Mouse (Mus musculus) layer of hippocampus, postnatal 10 days (tissue): ENCODE results near the gene Lrr1. TPM values are rescaled to one million over a fixed set of nuclear protein-coding genes. Genes with fewer than 3 reads are reported as not detected.
"Not testable (repeated sequence)": the region's sequence is repeated elsewhere in the genome, so short reads cannot be mapped to it uniquely, and the experiment has no call there.

Experiments used
- DNase-seq, 2 experiments: peaks; one replicate each; pipeline ENCODE4 v3.0.0; 2021; ENCODE audit warnings: low spot score in 2 of 2
- total RNA-seq, 2 experiments: library from RNA; stranded (reverse); gene quantifications; 2 replicates each; pipeline ENCODE4 v1.2.3; 2021

Lrr1 gene
- total RNA-seq, 2 experiments from 2014 or later, result 0.80 to 0.85 TPM

DNA sequence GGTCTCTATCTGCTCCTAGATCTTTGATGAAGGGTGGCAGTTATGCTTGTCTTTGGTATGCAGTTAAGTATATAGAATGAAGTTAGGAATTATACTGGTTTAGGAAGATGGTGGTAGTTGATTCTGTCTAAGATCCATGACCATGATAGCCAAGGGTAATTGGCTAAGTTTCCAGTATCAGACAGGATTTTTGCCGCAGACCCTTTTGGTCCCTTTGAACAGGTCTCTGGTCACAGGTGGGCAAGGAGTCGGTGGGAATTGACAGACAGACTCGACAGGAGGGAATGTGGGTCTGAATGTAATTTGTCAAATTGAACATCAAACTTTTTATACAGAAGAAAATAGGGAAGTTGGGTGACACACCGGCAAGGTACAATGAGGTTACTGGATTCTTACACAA, 5.0 kb upstream of the Lrr1 start:
- not testable (repeated sequence) for DNase-seq

DNA sequence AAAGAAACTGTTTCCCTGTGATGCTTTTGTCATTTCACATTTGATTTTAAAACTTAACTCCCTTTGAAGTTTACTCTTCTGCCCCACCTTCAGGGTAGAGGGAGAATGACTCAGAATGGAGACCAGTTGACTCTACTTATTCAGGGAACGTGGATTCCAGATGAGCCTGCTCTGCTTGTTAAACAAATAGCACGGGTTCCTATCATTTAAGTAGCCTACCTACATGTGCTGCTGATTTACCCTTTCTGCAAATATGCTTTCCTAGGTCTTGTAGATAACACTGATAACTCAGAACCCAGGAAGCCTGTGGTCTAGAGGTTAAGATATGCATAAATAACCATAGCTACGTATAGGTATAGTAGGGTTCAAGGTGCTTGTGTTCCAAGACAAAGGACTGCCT, 3.7 kb upstream of the Lrr1 start:
- no peak for DNase-seq

DNA sequence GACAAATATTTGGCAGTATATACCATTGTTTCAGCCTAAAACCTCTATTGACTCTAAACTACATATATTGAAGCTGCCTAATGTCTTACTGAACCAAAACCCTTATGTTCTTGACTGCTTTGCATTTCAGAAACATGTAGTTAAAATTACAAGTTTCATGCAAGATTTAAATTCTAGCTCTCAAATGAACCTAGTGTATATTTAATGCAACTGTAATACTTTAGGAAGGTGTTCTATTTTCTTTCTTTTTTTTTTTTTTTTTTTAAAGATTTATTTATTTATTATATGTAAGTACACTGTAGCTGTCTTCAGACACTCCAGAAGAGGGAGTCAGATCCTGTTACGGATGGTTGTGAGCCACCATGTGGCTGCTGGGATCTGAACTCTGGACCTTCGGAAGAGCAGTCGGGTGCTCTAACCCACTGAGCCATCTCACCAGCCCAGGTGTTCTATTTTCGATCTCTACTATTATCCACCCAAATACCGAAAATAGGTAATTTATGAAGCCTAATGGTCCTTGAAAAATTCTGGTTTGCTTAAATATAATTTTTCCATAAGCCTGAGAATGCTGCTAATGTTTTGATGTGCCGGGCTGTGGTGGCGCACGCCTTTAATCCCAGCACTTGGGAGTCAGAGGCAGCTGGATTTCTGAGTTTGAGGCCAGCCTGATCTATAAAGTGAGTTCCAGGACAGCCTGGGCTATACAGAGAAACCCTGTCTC, 1.6 kb upstream of the Lrr1 start:
- DNase-seq, result not testable (repeated sequence)

DNA sequence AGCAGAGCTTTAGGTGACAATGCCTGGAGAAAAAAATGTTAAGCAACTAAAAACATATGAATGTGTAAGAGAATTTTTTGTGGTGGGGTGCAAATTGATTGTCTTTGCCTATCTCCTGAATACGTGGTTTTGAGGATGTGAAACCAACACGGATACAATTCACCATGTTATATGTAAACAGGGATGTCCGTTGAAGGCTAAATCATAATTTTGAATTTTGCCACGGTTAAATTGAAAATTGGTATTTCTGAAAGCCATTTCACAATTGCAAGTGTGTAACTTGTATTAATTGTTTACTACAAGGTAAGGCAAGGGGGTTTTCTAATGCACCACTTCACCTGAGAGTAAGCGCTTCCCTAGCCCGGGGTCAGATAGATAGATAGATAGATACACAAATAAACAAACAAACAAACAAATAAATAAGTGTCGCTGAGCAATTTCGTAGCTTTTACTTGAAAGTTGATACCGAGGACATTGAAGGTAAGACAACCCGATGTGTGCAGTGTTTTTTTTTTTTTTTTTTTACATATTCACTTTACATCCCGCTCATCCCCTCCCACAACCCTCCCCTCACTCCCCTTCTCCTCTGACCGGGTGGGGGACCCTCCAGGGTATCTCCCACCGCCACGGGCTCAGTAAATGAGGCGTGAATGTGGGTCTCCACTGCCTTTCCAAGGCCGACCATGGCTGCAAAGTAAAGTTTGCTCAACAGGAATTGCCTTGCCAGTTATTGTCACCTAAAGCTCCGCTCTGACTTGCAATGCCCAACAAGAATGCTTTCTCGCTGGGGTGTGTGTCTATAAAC, 756 bp upstream of the Lrr1 start:
- no peak for DNase-seq

DNA sequence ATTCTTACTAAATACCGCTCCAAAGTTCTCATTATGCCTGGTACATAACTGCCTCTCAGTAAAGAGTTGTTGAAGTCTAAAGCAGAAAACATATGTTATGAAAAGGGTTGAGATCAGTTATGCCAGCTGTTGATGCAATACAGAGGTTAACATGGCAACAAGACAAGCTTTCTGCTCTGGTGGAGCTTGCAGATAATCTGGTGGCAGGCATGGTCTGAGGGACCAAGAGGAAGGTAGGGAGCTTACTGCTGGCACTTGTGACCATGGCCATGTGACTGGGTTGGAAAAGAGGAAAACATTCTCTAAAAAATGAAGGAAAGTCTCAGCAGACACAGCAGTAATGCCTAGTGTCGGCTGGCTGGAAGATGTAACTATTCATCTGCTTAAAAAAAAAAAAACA, 2.7 kb downstream of the Lrr1 start:
- no peak for DNase-seq

DNA sequence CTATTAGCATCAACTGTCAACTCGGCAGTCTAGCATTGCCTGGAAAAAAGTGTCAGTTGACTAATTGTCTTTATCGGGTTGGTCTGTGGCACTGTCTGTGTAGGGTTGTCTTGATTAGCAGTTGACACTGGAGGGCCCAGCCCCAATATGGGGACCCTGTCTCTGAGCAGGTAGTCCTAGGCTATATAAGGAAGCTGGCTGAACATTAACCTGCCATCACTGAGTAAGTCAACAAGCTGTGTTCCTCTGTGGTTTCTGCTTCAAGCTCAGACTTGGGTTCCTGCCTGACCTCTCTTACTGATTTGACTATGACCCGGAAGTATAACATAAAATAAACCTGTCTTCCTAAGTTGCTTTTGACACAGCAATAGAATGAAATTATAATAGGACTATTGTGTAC, 7.4 kb downstream of the Lrr1 start:
- DNase-seq, result no peak

DNA sequence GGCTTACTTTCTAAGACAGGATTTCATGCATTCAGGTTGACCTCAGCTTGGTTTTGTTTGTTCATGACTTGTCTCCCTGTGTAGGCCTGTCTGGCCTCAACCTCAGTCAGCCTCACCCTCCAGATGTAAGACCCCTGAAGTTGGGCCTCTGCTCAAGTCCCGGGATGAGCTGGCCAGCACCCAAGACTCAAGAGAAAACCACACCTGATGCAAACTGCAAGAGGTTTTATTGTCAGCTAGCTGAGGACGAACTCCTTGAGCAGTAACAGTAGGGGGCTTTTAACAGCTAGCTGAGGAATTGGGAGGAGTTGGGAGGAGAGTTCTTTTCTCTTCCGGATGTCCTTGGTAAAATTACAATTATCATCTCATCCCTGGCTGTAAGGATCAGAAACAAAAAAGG, 8.9 kb downstream of the Lrr1 start:
- DNase-seq, result no peak

DNA sequence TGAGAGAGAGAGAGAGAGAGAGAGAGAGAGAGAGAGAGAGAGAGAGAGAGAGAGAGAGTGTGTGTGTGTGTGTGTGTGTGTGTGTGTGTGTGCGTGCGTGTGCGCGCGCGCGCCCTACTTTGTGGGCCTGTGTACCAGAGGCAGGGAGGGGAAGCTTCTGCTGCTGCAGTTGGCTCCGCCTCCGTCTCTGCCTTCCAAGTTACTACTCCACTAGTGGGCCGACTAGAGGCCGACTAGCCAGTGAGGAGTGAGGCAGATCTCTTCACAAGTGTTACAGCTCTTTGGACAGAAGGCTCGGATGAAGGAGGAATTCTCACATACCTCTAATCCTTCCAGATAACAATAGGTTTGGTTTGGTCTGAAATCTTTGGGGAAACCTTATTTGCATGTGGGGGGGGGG, 10.8 kb downstream of the Lrr1 start:
- DNase-seq, result no peak

DNA sequence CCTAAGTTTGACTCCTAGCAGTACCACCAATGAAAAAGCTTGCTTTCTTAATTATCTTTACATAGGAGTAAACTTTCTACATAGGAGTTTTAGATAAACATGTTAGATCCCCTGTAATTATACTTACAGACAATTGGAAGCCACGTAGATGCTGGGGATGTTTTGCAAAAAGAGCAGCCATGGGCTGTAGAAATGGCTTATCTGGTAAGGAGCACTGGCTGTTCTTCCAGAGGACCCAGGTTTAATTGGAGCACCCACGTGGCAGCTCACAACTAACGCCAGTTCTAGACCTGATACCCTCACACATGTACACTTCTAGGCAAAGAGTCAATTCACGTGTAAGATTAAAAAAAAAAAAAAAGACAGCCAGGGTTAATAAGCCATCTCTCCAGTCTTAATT, 13.2 kb downstream of the Lrr1 start:
- DNase-seq, result no peak

DNA sequence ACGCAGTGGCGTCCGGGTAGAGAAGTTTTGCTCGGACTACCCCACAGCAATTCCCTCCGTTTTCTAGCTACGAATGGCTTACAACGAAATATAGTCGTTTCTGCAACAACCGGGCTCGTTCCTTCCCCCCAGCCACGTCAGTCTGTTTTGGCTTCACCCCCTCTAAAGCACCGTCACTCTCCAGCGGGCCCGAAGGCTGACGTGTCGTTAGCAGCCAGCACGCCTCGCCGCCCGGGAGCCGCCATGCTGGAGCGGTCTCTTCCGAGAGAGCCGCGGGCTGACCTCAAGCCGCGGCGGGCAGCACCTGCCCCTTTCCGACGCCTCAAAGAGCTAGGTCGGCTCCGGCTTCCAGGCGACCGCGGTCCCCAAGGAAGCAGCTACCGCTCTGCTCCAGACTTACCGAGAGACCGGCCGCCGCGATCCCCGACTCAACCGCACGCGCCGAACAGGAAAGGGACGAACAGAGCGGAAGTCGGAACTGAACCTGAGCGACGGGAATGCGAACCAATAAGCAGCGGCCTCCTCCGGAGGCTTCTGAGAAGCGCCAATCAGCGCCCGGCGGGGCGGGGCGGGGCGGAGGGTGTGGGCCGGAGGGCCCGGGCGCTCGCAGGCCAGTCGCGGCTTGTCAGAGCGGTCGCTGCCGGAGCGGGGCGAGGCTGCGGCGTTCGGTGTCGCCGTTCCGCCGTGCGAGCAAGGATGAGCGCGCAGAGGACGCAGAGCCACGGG, 15.1 kb downstream of the Lrr1 start, which contains the start of the genes Rpl36al and Mgat2:
Gene Rpl36al, minus strand, starts transcription at position 501 of the 726 bp plus-strand sequence.
Gene Mgat2, plus strand, starts transcription at position 575 of the 726 bp plus-strand sequence.
- peak; percentile 99 to 100 for DNase-seq

DNA sequence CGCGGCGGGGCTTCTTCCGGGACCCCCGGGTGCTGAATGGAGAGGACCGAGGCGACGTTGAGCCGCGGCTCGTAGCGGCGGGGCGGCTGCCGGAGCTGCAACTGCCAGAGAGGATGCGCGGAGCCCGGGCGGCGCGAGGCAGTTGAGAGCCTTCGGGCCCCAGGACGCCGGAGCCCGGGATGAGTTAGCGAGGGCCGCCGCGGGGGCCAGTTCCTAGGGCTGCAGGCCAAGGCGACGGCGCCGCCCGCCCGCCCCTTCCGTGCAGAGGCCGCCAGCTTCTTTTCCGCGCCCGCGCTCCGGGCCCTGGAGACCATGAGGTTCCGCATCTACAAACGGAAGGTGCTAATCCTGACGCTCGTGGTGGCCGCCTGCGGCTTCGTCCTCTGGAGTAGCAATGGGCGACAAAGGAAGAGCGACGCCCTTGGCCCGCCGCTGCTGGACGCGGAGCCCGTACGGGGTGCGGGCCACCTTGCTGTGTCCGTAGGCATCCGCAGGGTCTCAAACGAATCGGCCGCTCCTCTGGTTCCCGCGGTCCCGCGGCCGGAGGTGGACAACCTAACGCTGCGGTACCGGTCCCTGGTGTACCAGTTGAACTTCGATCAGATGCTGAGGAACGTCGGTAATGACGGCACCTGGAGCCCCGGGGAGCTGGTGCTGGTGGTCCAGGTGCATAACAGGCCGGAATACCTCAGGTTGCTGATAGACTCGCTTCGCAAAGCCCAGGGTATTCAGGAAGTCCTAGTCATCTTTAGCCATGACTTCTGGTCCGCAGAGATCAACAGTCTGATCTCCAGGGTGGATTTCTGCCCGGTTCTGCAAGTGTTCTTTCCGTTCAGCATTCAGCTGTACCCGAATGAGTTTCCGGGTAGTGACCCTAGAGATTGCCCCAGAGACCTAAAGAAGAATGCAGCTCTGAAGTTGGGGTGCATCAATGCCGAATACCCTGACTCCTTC, 16.0 kb downstream of the Lrr1 start:
- DNase-seq, result peak in 1 of 2 experiments; percentile 65

DNA sequence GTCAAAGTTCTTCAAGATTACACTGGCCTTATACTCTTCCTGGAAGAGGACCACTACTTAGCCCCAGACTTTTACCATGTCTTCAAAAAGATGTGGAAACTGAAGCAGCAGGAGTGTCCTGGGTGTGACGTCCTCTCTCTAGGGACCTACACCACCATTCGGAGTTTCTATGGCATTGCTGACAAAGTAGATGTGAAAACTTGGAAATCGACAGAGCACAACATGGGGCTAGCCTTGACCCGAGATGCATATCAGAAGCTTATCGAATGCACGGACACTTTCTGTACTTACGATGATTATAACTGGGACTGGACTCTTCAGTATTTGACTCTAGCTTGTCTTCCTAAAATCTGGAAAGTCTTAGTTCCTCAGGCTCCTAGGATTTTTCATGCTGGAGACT, 16.8 kb downstream of the Lrr1 start:
- no peak for DNase-seq

DNA sequence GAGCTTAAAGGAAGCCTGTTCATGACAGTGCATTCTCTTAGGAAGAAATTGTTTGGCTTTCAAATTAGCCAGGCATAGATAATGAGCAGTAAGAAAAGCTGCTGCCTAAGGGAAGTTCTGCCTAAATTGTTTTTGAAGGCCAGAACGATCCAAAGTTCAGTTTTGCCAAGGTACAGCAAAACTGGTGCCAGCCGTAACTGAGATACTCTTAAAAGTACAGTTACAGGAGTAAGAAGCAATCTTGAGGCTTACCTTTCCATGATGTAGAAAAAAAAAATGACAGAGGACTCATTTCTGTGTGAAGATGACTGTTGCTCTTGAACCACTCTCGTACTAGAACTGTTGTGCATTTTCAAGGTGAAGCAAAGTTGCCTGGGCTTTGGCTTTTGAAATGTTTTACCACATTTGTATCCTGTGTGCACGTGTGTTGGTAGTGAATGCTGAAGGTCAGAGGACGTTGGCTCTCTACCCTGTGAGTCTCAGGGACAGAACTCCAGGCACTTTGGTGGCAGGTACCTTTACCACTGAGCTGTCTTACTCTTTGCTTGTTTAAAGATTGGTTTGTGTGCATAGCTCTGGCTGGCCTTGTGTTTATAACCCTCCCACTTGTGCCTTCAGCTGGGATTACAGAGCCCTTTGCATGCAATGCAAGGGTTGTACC, 18.3 kb downstream of the Lrr1 start:
- DNase-seq, result no peak

DNA sequence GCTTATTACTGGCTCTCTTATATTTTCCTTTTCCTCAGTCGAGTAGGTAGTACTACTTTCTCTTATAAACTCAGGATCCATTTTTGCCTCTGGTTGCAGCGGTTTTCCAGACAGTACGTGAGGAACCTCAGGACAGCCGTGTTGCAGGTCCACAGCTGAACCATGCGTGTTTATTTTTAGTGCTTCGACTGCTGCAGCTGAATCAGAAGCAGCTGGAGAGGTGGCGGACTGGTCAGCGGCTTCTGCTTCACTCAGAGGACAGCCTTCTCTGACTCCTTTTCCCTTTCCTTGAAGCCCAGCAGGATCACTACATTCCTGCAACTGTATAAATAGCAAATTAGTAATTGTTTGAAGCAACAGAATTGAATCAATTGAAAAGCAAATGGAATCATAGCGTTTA, 21.5 kb downstream of the Lrr1 start:
- no peak for DNase-seq

DNA sequence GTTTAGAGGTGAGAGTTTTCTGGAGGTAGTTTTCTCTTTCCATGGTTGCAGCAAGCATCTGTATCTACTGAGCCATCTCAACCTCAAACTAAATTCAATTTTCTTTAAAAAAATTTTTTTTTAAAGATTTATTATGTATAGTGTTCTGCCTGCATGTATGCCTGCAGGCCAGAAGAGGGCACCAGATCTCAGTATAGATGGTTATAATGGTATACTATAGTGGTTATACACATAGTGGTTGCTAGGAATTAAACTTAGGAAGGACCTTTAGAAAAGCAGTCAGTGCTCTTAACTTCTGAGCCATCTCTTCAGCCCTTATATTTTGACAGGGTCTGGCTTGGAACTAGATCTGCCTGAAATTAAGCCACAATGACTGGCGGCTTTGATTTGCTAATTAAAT, 21.9 kb downstream of the Lrr1 start:
- DNase-seq, result no peak

DNA sequence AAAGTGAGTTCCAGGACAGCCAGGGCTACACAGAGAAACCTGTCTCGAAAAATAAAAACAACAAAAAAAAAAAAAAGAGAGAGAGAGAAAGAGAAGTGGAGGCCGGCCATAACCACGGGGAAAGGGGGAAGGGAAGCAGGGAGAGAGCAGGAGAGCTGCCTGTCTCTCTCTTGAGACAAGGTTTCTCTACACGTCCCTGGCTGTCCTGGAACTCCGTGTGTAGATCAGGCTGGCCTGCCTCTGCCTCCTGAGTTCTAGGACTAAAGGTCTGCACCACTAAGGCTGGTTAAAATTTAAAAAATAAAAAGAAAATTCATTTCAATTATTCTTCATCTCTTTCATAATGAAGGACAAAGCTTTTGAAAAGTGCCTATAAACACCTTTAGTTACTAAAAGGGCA, 22.8 kb downstream of the Lrr1 start:
- DNase-seq, result no peak

DNA sequence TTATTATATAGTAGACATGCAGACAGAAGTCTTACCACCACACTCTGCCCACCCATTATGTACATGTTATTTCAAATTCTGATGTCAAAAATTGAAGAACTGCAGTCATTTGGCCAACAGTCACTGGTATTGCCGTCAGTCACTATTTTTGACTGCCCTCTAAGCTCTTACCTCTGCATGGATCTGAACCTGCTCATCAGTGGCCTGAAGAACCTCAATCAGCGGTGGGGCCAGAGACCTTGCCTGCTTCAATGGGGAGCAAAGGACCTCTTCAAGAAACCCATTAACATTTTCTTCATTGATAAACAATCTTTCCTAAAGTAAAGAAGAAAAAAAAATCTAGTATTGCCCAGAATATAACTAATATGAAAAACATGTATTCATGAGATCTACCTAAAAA, 24.0 kb downstream of the Lrr1 start:
- DNase-seq, result no peak

DNA sequence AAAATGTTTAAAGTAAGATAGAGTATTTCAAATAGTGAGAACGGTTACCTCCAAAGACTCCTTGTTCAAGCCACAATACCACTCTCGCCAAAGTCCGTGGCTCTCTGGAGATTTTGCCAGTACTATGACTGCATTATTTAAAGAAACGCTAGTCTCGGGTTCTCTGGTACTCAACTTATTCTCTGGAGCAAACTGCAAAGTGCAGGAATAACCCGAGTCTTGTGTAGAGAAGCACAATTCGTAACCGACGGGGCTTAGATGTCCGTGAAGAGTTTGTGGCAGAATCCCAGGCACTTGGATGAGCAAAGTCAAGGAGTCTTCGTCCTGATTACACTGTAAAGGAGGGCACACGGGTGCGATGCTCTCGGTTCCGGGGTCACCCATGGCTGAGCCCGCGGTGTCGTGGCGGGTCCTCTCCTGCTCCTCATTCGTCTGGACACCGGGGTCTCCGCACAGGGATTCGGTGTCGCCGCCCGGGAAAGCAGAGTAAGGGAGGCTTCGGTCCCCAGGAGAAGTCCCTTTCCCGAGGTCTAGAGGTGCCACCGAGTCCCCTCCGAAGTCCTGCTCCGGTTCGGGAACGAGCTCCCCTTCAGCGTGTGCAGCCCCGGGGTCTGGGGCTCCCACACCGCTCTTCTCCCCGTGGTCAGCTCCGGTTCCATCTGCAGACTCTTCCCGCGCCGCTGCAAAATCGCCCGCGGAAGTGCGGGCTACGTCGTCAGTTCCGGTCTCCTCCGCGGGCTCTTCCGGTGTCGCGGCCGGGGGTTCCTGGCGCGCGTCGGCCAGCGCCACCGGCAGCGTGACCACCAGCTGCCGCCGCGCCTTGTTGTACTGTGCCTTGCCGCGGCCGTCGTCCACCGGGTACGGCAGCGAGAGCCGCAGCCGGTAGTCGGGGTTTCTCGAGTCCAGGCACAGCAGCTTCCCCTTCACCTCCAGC, 28.1 kb downstream of the Lrr1 start, which contains the start of gene Gm49383:
Gene Gm49383, minus strand, starts transcription at position 661 of the 934 bp plus-strand sequence.
- peak in 1 of 2 experiments; percentile 67 for DNase-seq
